ENCODE assay signal across 14 mouse cellular contexts in genomic region chr13:34675847-34676383, GRCm38 (mm10). TPM values are rescaled to one million over a fixed set of nuclear protein-coding genes. Genes with fewer than 3 reads are reported as not detected.
A peak's percentile ranks its signal among the peaks of the same experiment; 100 is the strongest.
DNase-seq lines count a peak whose midpoint lies in the region; ATAC-seq and TF ChIP-seq lines count a peak whose summit lies in the region.
"Had no signal": no experiment of that assay in that cellular context is flagged by ENCODE, and none has a peak within 500 bp of the region (broad histone marks: within the 10 kb centered on the region; RNA-seq: fewer than 3 reads in every experiment).

No protein-coding gene starts in this region.

- TF ChIP-seq POLR2A in brain, embryonic 14.5 days (IDR thresholded peaks at IDR 0.05; ENCODE audit: borderline replicate concordance, extremely low read depth, insufficient read depth, insufficient read length, poor library complexity, severe bottlenecking), result no peak

- H3K4me2 ChIP-seq in kidney, postnatal 0 days (ENCODE audit: low read length), result no peak overlapping the region
- H3K4me2 ChIP-seq in forebrain, embryonic 14.5 days (ENCODE audit: low read length), result no peak overlapping the region
- H3K4me2 ChIP-seq in midbrain, embryonic 12.5 days (replicated peaks), result no peak overlapping the region; the same call in 1 of the 2 replicates
- H3K4me2 ChIP-seq: liver, embryonic 12.5 days had no signal

- no peak for TF ChIP-seq CTCF in kidney, postnatal 0 days (IDR thresholded peaks at IDR 0.05; ENCODE audit: low read depth)
- no peak for TF ChIP-seq CTCF in brain, embryonic 14.5 days (IDR thresholded peaks at IDR 0.05; ENCODE audit: borderline replicate concordance, extremely low read depth, insufficient read depth, insufficient read length)

- no peak for ATAC-seq in kidney, postnatal 0 days (replicated peaks; ENCODE audit: low FRiP score, low read depth)
- no peak for ATAC-seq in forebrain, embryonic 14.5 days
- ATAC-seq in midbrain, embryonic 12.5 days (ENCODE audit: low FRiP score, low read depth), result peak; percentile 44; the same call in 1 of the 2 replicates
- ATAC-seq in megakaryocyte, adult 5-6 weeks (ENCODE audit: poor library complexity, severe bottlenecking), result no peak
- ATAC-seq: activated CD4-positive, CD25-positive, alpha-beta regulatory T cell, adult 4 months; liver, embryonic 12.5 days had no signal

- H3K27me3 ChIP-seq in kidney, postnatal 0 days (ENCODE audit: insufficient read depth, low read length), result no peaks in the 10 kb centered on the region
- 0 out of 2 replicates have a peak, but pooled peaks cover 5% of the 10 kb centered on the region for H3K27me3 ChIP-seq in forebrain, embryonic 14.5 days (replicated peaks; ENCODE audit: control insufficient read depth, insufficient read depth, low read length)
- H3K27me3 ChIP-seq in midbrain, embryonic 12.5 days, result peaks cover 39% of the 10 kb centered on the region
- H3K27me3 ChIP-seq: liver, embryonic 12.5 days had no signal

- 29% methylated on average over 7 of the region's 7 CpGs for WGBS in kidney, postnatal 0 days
- WGBS in forebrain, embryonic 14.5 days, result 21% methylated on average over 7 of the region's 7 CpGs
- 11% methylated on average over 7 of the region's 7 CpGs for WGBS in midbrain, embryonic 12.5 days

- DNase-seq in kidney, postnatal 0 days (ENCODE audit: low spot score), result peak; percentile 37
- DNase-seq in kidney, postnatal 10 days, result no peak
- DNase-seq in brain, embryonic 14.5 days (ENCODE audit: low read depth), result peak; percentile 73
- DNase-seq in forebrain, embryonic 14.5 days (ENCODE audit: low spot score), result peak; percentile 41
- no peak for DNase-seq in gastrocnemius, postnatal 4 days (ENCODE audit: low spot score in 2 of 2)
- no peak for DNase-seq in liver

- 0 out of 2 replicates have a peak, but pooled peaks cover 4% of the 10 kb centered on the region for H3K4me1 ChIP-seq in kidney, postnatal 0 days (replicated peaks; ENCODE audit: insufficient read depth, low read length)
- peaks cover 8% of the 10 kb centered on the region; the same call in 1 of the 2 replicates for H3K4me1 ChIP-seq in forebrain, embryonic 14.5 days (ENCODE audit: control insufficient read depth, insufficient read depth, low read length)
- peaks cover 13% of the 10 kb centered on the region for H3K4me1 ChIP-seq in midbrain, embryonic 12.5 days
- H3K4me1 ChIP-seq: liver, embryonic 12.5 days had no signal

- no peaks in the 10 kb centered on the region for H3K36me3 ChIP-seq in kidney, postnatal 0 days (ENCODE audit: insufficient read depth, low read length)
- no peaks in the 10 kb centered on the region for H3K36me3 ChIP-seq in forebrain, embryonic 14.5 days (ENCODE audit: control insufficient read depth, insufficient read depth, low read length)
- no peaks in the 10 kb centered on the region for H3K36me3 ChIP-seq in midbrain, embryonic 12.5 days
- H3K36me3 ChIP-seq: liver, embryonic 12.5 days had no signal

- H3K27ac ChIP-seq in kidney, postnatal 0 days, result no peak overlapping the region
- H3K27ac ChIP-seq in forebrain, embryonic 14.5 days (ENCODE audit: low read depth, low read length), result peak overlapping the region; percentile 18; the same call in 1 of the 2 replicates
- H3K27ac ChIP-seq in midbrain, embryonic 12.5 days (replicated peaks), result peak overlapping the region; percentile 60; the same call in 1 of the 2 replicates
- H3K27ac ChIP-seq: liver, embryonic 12.5 days had no signal

- no peak overlapping the region for H3K9ac ChIP-seq in kidney, postnatal 0 days (ENCODE audit: low read depth, low read length)
- no peak overlapping the region for H3K9ac ChIP-seq in forebrain, embryonic 14.5 days (ENCODE audit: low read length)
- H3K9ac ChIP-seq in midbrain, embryonic 12.5 days (replicated peaks), result no peak overlapping the region
- H3K9ac ChIP-seq: liver, embryonic 12.5 days had no signal

- no peak overlapping the region for H3K4me3 ChIP-seq in kidney, postnatal 0 days (replicated peaks; ENCODE audit: low read depth, low read length)
- no peak overlapping the region for H3K4me3 ChIP-seq in forebrain, embryonic 14.5 days (ENCODE audit: low read depth, low read length)
- H3K4me3 ChIP-seq in midbrain, embryonic 12.5 days, result no peak overlapping the region
- H3K4me3 ChIP-seq: liver, embryonic 12.5 days had no signal

- no peaks in the 10 kb centered on the region for H3K9me3 ChIP-seq in kidney, postnatal 0 days (replicated peaks; ENCODE audit: low read length)
- no peaks in the 10 kb centered on the region for H3K9me3 ChIP-seq in forebrain, embryonic 14.5 days (replicated peaks; ENCODE audit: control insufficient read depth, low read length)
- no peaks in the 10 kb centered on the region for H3K9me3 ChIP-seq in midbrain, embryonic 12.5 days
- H3K9me3 ChIP-seq: liver, embryonic 12.5 days had no signal

RNA-seq across cellular contexts. Expression of gene Pxdc1, which starts 22.6 kb away (rescaled TPM):
- 12.2 and 12.4 TPM in 2 replicates for polyA plus RNA-seq in kidney, postnatal 0 days (2015; fragmentation: Nextera tagmentation; extraction: Ambion mirVana)
- 7.9 and 9.9 TPM in 2 replicates for polyA plus RNA-seq in brain, embryonic 14.5 days (2012; rRNA removed)
- polyA plus RNA-seq in forebrain, embryonic 14.5 days (2014; fragmentation: Nextera tagmentation; extraction: Ambion mirVana), result 5.1 and 6.7 TPM in 2 replicates
- polyA plus RNA-seq in midbrain, embryonic 12.5 days (2016; fragmentation: Nextera tagmentation; extraction: Ambion mirVana), result 6.1 and 9.9 TPM in 2 replicates
- total RNA-seq in gastrocnemius, postnatal 4 days (2021), result 10 to 100 TPM; 15.5 to 23.5 TPM
- 0.18 TPM in 1 of 2 replicates, not detected in the other for total RNA-seq in megakaryocyte, adult 5-6 weeks (2015)
- 0.12 TPM in 1 of 2 replicates, not detected in the other for total RNA-seq in megakaryocyte, adult 5-6 weeks (2017)
- total RNA-seq: megakaryocyte-erythroid progenitor cell, adult 5-6 weeks had no signal

RNA-seq across cellular contexts. Expression of gene Fam50b, which starts 58.7 kb away (rescaled TPM):
- not detected in 2 replicates for polyA plus RNA-seq in kidney, postnatal 0 days (2015; fragmentation: Nextera tagmentation; extraction: Ambion mirVana)
- 0.07 TPM in 1 of 2 replicates, not detected in the other for polyA plus RNA-seq in brain, embryonic 14.5 days (2012; rRNA removed)
- not detected in 2 replicates for polyA plus RNA-seq in forebrain, embryonic 14.5 days (2014; fragmentation: Nextera tagmentation; extraction: Ambion mirVana)
- not detected in 2 replicates for polyA plus RNA-seq in midbrain, embryonic 12.5 days (2016; fragmentation: Nextera tagmentation; extraction: Ambion mirVana)
- not detected for total RNA-seq in gastrocnemius, postnatal 4 days (2021)
- total RNA-seq in megakaryocyte, adult 5-6 weeks (2015), result not detected in 2 replicates
- total RNA-seq in megakaryocyte, adult 5-6 weeks (2017), result not detected in 2 replicates
- total RNA-seq: megakaryocyte-erythroid progenitor cell, adult 5-6 weeks had no signal
- polyA plus RNA-seq: activated CD4-positive, CD25-positive, alpha-beta regulatory T cell, adult 4 months; heart, embryonic 14.5 days; large intestine, adult 2 months; liver, embryonic 12.5 days; small intestine, adult 2 months had no signal

Comparison
In these comparisons a context has a peak if more than half of its experiments do, and no peak if none do; other contexts are left out.
1. DNase-seq: peak in kidney, postnatal 0 days (single experiment), brain, embryonic 14.5 days (single experiment) and forebrain, embryonic 14.5 days (single experiment); none in kidney, postnatal 10 days (single experiment), gastrocnemius, postnatal 4 days (0 of 2) and liver (single experiment).